ENCODE assay signal across 18 mouse cellular contexts in genomic region chr17:73449104-73449503, GRCm38 (mm10). TPM values are rescaled to one million over a fixed set of nuclear protein-coding genes. Genes with fewer than 3 reads are reported as not detected.
"Had no signal": no experiment of that assay in that cellular context is flagged by ENCODE, and none has a peak within 500 bp of the region (broad histone marks: within the 10 kb centered on the region; RNA-seq: fewer than 3 reads in every experiment).

No protein-coding gene starts in this region.

- H3K27ac ChIP-seq: midbrain, embryonic 10.5 days; midbrain, embryonic 12.5 days; midbrain, embryonic 15.5 days; neural tube, embryonic 12.5 days had no signal

- H3K4me3 ChIP-seq: midbrain, embryonic 10.5 days; midbrain, embryonic 12.5 days; midbrain, embryonic 15.5 days; neural tube, embryonic 12.5 days had no signal

- H3K4me2 ChIP-seq: lung, embryonic 14.5 days; midbrain, embryonic 12.5 days; midbrain, embryonic 15.5 days; neural tube, embryonic 12.5 days had no signal

- H3K9me3 ChIP-seq: midbrain, embryonic 10.5 days; midbrain, embryonic 12.5 days; midbrain, embryonic 15.5 days; neural tube, embryonic 12.5 days had no signal

- H3K4me1 ChIP-seq: midbrain, embryonic 10.5 days; midbrain, embryonic 12.5 days; midbrain, embryonic 15.5 days; neural tube, embryonic 12.5 days had no signal

- H3K9ac ChIP-seq: lung, embryonic 14.5 days; midbrain, embryonic 12.5 days; midbrain, embryonic 15.5 days; neural tube, embryonic 12.5 days had no signal

- H3K36me3 ChIP-seq: midbrain, embryonic 10.5 days; midbrain, embryonic 12.5 days; midbrain, embryonic 15.5 days; neural tube, embryonic 12.5 days had no signal

- ATAC-seq: midbrain, embryonic 15.5 days had no signal

- DNase-seq: lung, adult 18-20 months; lung, embryonic 14.5 days; lung, postnatal 10 days; lung, postnatal 4 days; right cerebral cortex, postnatal 14 days; thymus, adult 18-20 months; thymus, postnatal 14 days; thymus, postnatal 36 days had no signal

- H3K27me3 ChIP-seq: midbrain, embryonic 12.5 days; midbrain, embryonic 15.5 days; neural tube, embryonic 12.5 days had no signal

RNA-seq across cellular contexts. Expression of gene Capn13, which starts 48.4 kb away (rescaled TPM):
- total RNA-seq: megakaryocyte, adult 5-6 weeks; megakaryocyte-erythroid progenitor cell, adult 5-6 weeks; midbrain, postnatal 0 days had no signal
- polyA plus RNA-seq: liver, embryonic 16.5 days; lung, embryonic 14.5 days; lung, embryonic 16.5 days; midbrain, embryonic 10.5 days; midbrain, embryonic 15.5 days; neural tube, embryonic 12.5 days; spleen, adult 2 months had no signal
